Mouse (Mus musculus): ENCODE measurements at regions not wholly inside any gene's neighbourhood (a gene's known extent, or its start where the extent isn't known, plus 50 kb on each side); places are given as distances from the start of the nearest gene placed in this dataset.

DNA sequence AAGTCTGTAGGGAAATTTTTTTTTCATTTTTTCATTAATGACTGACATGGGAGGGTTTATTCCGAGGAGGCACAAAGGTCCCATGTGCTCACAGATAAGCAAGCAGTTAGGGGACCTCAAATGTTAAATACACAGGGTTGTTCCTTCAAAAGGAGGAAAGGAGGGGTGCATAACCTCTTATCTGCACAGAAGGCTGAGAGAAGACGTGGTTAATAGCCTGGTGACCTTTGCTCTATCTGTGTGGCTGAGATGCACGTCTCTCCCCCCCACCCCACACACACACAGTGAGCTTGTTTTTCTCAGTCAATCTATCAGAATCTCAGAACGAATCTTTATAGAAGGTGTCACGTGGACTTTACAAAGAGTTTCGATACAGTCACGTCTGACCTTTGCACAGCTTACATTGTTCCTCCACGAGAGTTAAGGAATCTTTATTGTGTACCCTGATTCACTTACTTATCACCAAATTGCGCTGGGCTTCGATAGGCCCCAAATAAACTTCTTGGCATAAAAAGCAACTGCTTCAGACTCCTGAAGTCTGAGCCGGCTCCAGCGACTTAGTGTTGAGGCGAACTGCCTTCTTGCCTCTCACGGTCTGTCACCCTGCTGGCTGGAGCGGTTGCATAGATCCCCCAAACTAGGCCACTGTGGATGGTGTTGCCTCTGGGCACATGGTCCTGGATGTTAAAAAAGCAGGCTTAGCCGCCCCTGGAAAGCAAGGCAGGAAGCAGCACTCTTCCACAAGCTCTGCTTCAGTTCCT lies 63.1 kb upstream of the Ppm1b start:
- DNase-seq (ENCODE audit: extremely low spot score, low spot score), result no peak
- Histone ChIP-seq H3K4me1 (no peaks in the 10 kb centered on the region; the same call in 1 of the 2 replicates), H3K27me3 (ENCODE audit: poor library complexity, severe bottlenecking) (no peaks in the 10 kb centered on the region), H3K36me3 (replicated peaks) (no peaks in the 10 kb centered on the region), H3K9me3 (no peaks in the 10 kb centered on the region), H3K4me3 (no peak overlapping the region), H3K27ac (no peak overlapping the region)
- WGBS, result 87% methylated on average over 16 of the region's 16 CpGs

- no peaks in the 10 kb centered on the region for H3K27me3 ChIP-seq (ENCODE audit: poor library complexity, severe bottlenecking)
- no peaks in the 10 kb centered on the region for H3K36me3 ChIP-seq (replicated peaks)
- no peak for DNase-seq (ENCODE audit: extremely low spot score, low spot score)
- no peak overlapping the region for H3K4me3 ChIP-seq
- no peaks in the 10 kb centered on the region; the same call in 1 of the 2 replicates for H3K4me1 ChIP-seq
- no peak overlapping the region for H3K27ac ChIP-seq
- no peaks in the 10 kb centered on the region for H3K9me3 ChIP-seq
- 92% methylated on average over 3 of the region's 3 CpGs for WGBS
These were observed 61.0 kb upstream of the Ppm1b start for GRCm38 (mm10) chr17:84895526-84895925.

- Histone ChIP-seq H3K36me3 (replicated peaks) (no peaks in the 10 kb centered on the region), H3K4me1 (no peaks in the 10 kb centered on the region), H3K4me3 (no peak overlapping the region), H3K27me3 (ENCODE audit: poor library complexity, severe bottlenecking) (no peaks in the 10 kb centered on the region), H3K9me3 (no peaks in the 10 kb centered on the region), H3K27ac (no peak overlapping the region)
- no peak for DNase-seq (ENCODE audit: extremely low spot score, low spot score)
- 92% methylated on average over 5 of the region's 5 CpGs for WGBS
These were observed 60.0 kb upstream of the Ppm1b start for GRCm38 (mm10) chr17:84896572-84896971.

- no peaks in the 10 kb centered on the region for H3K4me1 ChIP-seq
- no peaks in the 10 kb centered on the region for H3K36me3 ChIP-seq (replicated peaks)
- no peaks in the 10 kb centered on the region for H3K9me3 ChIP-seq
- no peak overlapping the region for H3K4me3 ChIP-seq
- no peak for DNase-seq (ENCODE audit: extremely low spot score, low spot score)
- H3K27ac ChIP-seq, result no peak overlapping the region
- no peaks in the 10 kb centered on the region for H3K27me3 ChIP-seq (ENCODE audit: poor library complexity, severe bottlenecking)
- 93% methylated on average over 4 of the region's 4 CpGs for WGBS
These were observed 58.1 kb upstream of the Ppm1b start for GRCm38 (mm10) chr17:84898407-84898806.

GRCm38 (mm10) chr17:84903625-84904337 lies 52.8 kb upstream of the Ppm1b start:
- no peak for DNase-seq (ENCODE audit: extremely low spot score, low spot score)
- WGBS, result 89% methylated on average over 9 of the region's 9 CpGs
- H3K36me3 ChIP-seq (replicated peaks), result no peaks in the 10 kb centered on the region
- no peak overlapping the region for H3K4me3 ChIP-seq
- no peaks in the 10 kb centered on the region for H3K4me1 ChIP-seq
- no peaks in the 10 kb centered on the region for H3K9me3 ChIP-seq
- H3K27ac ChIP-seq, result no peak overlapping the region
- H3K27me3 ChIP-seq (ENCODE audit: poor library complexity, severe bottlenecking), result no peaks in the 10 kb centered on the region
